Mouse (Mus musculus) adrenal gland, postnatal 4 days (tissue): ENCODE measurements around the gene Esd. TPM values are rescaled to one million over a fixed set of nuclear protein-coding genes. Genes with fewer than 3 reads are reported as not detected.

ENCODE experiments used
- DNase-seq, 2 experiments: peaks; one replicate each; pipeline ENCODE4 v3.0.0; 2021 to 2022; ENCODE audit warnings: low spot score in 2 of 2, mixed read lengths in 2 of 2
- total RNA-seq, 2 experiments: library from RNA; stranded (reverse); gene quantifications; 2 replicates each; pipeline ENCODE4 v1.2.3; 2021

Esd gene
- total RNA-seq, 2 experiments from 2014 or later: 189 to 197 TPM

GRCm38 (mm10) chr14:74792793-74793192 is 60.7 kb downstream of the Esd start:
- no peak for DNase-seq

- no peak for DNase-seq
Measured at GRCm38 (mm10) chr14:74794931-74795330, 62.8 kb downstream of the Esd start.

- no peak for DNase-seq
Measured at GRCm38 (mm10) chr14:74797386-74798062, 65.4 kb downstream of the Esd start.

- DNase-seq: no peak
Measured at GRCm38 (mm10) chr14:74798063-74798890, 66.2 kb downstream of the Esd start.

Other genes with a start within 250 kb of the Esd start
- under 1 TPM; 0.51 to 0.56 TPM for gene Htr2a, start 91.5 kb upstream of the Esd start, total RNA-seq
- 10 to 100 TPM; 25.9 to 27.4 TPM for gene Lrch1, start 215.6 kb downstream of the Esd start, total RNA-seq